Mouse (Mus musculus) MEL (cell line): ENCODE results near the gene Lipt2. TPM values are rescaled to one million over a fixed set of nuclear protein-coding genes. Genes with fewer than 3 reads are reported as not detected.

ENCODE experiments used
- DNase-seq: peaks from one replicate; pipeline ENCODE4 v3.0.0; 2011; ENCODE audit warnings: low read depth, low spot score
- H3K27ac ChIP-seq: 2 replicates; pipeline ENCODE4 v1.5.1; 2012; ENCODE audit warnings: low read depth, mild to moderate bottlenecking, control low read depth, low read length, moderate library complexity; ENCODE audit not compliant: control insufficient read depth
- H3K27me3 ChIP-seq, 2 experiments: fragments of 150-350 bp in 1 of 2; sonication (generic) in 1 of 2; 2 replicates each; pipeline ENCODE4 v1.6.1; 2012; ENCODE audit warnings: low read length in 2 of 2, mild to moderate bottlenecking in 2 of 2, improper control_type of control experiment in 1 of 2, moderate library complexity in 1 of 2; ENCODE audit not compliant: insufficient read depth in 2 of 2, control insufficient read depth in 1 of 2
- H3K36me3 ChIP-seq, 2 experiments: 2 replicates each; pipeline ENCODE4 v1.6.1; 2012 to 2014; ENCODE audit warnings: low read length in 2 of 2, improper control_type of control experiment in 1 of 2, inconsistent platforms in 1 of 2, mild to moderate bottlenecking in 1 of 2; ENCODE audit not compliant: insufficient read depth in 2 of 2, control insufficient read depth in 1 of 2
- H3K4me1 ChIP-seq, 2 experiments: fragments of 150-350 bp in 1 of 2; sonication (generic) in 1 of 2; 2 replicates each; pipeline ENCODE4 v1.6.1; 2012; ENCODE audit warnings: low read length in 2 of 2, improper control_type of control experiment in 1 of 2, mild to moderate bottlenecking in 1 of 2; ENCODE audit not compliant: insufficient read depth in 2 of 2, control insufficient read depth in 1 of 2
- H3K4me3 ChIP-seq, 2 experiments: fragments of 150-350 bp in 1 of 2; sonication (generic) in 1 of 2; 2 replicates each; pipeline ENCODE4 v1.5.1; 2012; ENCODE audit warnings: low read depth in 2 of 2, low read length in 2 of 2, mild to moderate bottlenecking in 2 of 2, moderate library complexity in 2 of 2, control low read depth in 1 of 2, improper control_type of control experiment in 1 of 2; ENCODE audit not compliant: control insufficient read depth in 1 of 2, insufficient read depth in 1 of 2
- H3K79me2 ChIP-seq: 2 replicates; pipeline ENCODE4 v1.6.1; 2012; ENCODE audit warnings: mild to moderate bottlenecking, low read length, moderate library complexity; ENCODE audit not compliant: control insufficient read depth, poor library complexity, insufficient read depth
- H3K9ac ChIP-seq: 2 replicates; pipeline ENCODE4 v1.6.1; 2012; ENCODE audit warnings: low read depth, mild to moderate bottlenecking, control low read depth, low read length, moderate library complexity; ENCODE audit not compliant: control insufficient read depth, poor library complexity, severe bottlenecking
- H3K9me3 ChIP-seq: fragments of 150-350 bp; sonication (generic); replicated peaks from 2 replicates; pipeline ENCODE4 v1.6.1; 2012; ENCODE audit warnings: mild to moderate bottlenecking, low read length, improper control_type of control experiment, moderate library complexity; ENCODE audit not compliant: insufficient read depth
- CHD1 ChIP-seq: IDR thresholded peaks from 2 replicates; pipeline ENCODE4 v1.6.1; 2012; ENCODE audit warnings: low read depth, mild to moderate bottlenecking, inconsistent platforms, low read length, improper control_type of control experiment
- CTCF ChIP-seq, 3 experiments: IDR thresholded peaks in 2 of 3; conservative IDR thresholded peaks in 1 of 3; 2 replicates each; pipeline ENCODE4 v1.5.1; 2011 to 2012; ENCODE audit warnings: low read length in 3 of 3, low read depth in 2 of 3, mild to moderate bottlenecking in 2 of 3, improper control_type of control experiment in 1 of 3, inconsistent platforms in 1 of 3, mixed read lengths in 1 of 3, moderate library complexity in 1 of 3; ENCODE audit not compliant: control insufficient read depth in 1 of 3, insufficient read depth in 1 of 3, poor library complexity in 1 of 3, severe bottlenecking in 1 of 3
- EP300 ChIP-seq, 2 experiments: IDR thresholded peaks; 2 replicates each; pipeline ENCODE4 v1.6.1; 2011; ENCODE audit warnings: improper control_type of control experiment in 2 of 2, low read length in 2 of 2, low read depth in 1 of 2, mild to moderate bottlenecking in 1 of 2
- ETS1 ChIP-seq: IDR thresholded peaks from 2 replicates; pipeline ENCODE4 v1.6.1; 2012; ENCODE audit warnings: low read depth, mild to moderate bottlenecking, inconsistent platforms, low read length, improper control_type of control experiment, moderate library complexity
- GABPA ChIP-seq: IDR thresholded peaks from 2 replicates; pipeline ENCODE4 v1.6.1; 2012; ENCODE audit warnings: low read depth, mild to moderate bottlenecking, inconsistent platforms, low read length, improper control_type of control experiment, moderate library complexity
- HCFC1 ChIP-seq: IDR thresholded peaks from 2 replicates; pipeline ENCODE4 v1.6.1; 2012; ENCODE audit warnings: low read depth, mild to moderate bottlenecking, inconsistent platforms, low read length, improper control_type of control experiment, moderate library complexity
- KAT2A ChIP-seq: conservative IDR thresholded peaks from 2 replicates; pipeline ENCODE4 v1.6.1; 2012; ENCODE audit warnings: low read depth, low read length, improper control_type of control experiment, inconsistent platforms
- MAX ChIP-seq: IDR thresholded peaks from 2 replicates; pipeline ENCODE4 v1.6.1; 2011; ENCODE audit warnings: low read length, improper control_type of control experiment
- MXI1 ChIP-seq: IDR thresholded peaks from 2 replicates; pipeline ENCODE4 v1.6.1; 2011; ENCODE audit warnings: mild to moderate bottlenecking, low read depth, low read length, improper control_type of control experiment
- MYB ChIP-seq: IDR thresholded peaks from 2 replicates; pipeline ENCODE4 v1.6.1; 2011; ENCODE audit warnings: mild to moderate bottlenecking, low read depth, low read length, improper control_type of control experiment
- MYC ChIP-seq: IDR thresholded peaks from 2 replicates; pipeline ENCODE4 v1.6.1; 2011; ENCODE audit warnings: low read depth, mild to moderate bottlenecking, low read length, improper control_type of control experiment, moderate library complexity
- POLR2A ChIP-seq, 2 experiments: IDR thresholded peaks; 2 replicates each; pipeline ENCODE4 v1.6.1; 2011 to 2012; ENCODE audit warnings: low read length in 2 of 2, mild to moderate bottlenecking in 2 of 2, control low read depth in 1 of 2, improper control_type of control experiment in 1 of 2, low read depth in 1 of 2, moderate library complexity in 1 of 2; ENCODE audit not compliant: control insufficient read depth in 1 of 2, insufficient read depth in 1 of 2, poor library complexity in 1 of 2
- POLR2AphosphoS5 ChIP-seq: IDR thresholded peaks from 2 replicates; pipeline ENCODE4 v1.6.1; 2012; ENCODE audit warnings: low read depth, borderline replicate concordance, mild to moderate bottlenecking, inconsistent platforms, low read length, moderate library complexity, mixed read lengths
- RAD21 ChIP-seq: IDR thresholded peaks from 2 replicates; pipeline ENCODE4 v1.6.1; 2011; ENCODE audit warnings: mild to moderate bottlenecking, low read depth, low read length, improper control_type of control experiment
- SMC3 ChIP-seq: IDR thresholded peaks from 2 replicates; pipeline ENCODE4 v1.6.1; 2011; ENCODE audit warnings: low read depth, low read length, improper control_type of control experiment
- TAL1 ChIP-seq: IDR thresholded peaks from 2 replicates; pipeline ENCODE4 v1.6.1; 2012; ENCODE audit warnings: mild to moderate bottlenecking, inconsistent platforms, low read length, moderate library complexity, mixed read lengths
- TBP ChIP-seq: IDR thresholded peaks from 2 replicates; pipeline ENCODE4 v1.8.0; 2011; ENCODE audit warnings: low read depth, low read length, improper control_type of control experiment
- ZC3H11A ChIP-seq: IDR thresholded peaks from 2 replicates; pipeline ENCODE4 v1.6.1; 2012; ENCODE audit warnings: low read depth, mild to moderate bottlenecking, inconsistent platforms, low read length, improper control_type of control experiment
- ZKSCAN1 ChIP-seq: IDR thresholded peaks from 2 replicates; pipeline ENCODE4 v1.6.1; 2012; ENCODE audit warnings: low read depth, mild to moderate bottlenecking, inconsistent platforms, low read length, improper control_type of control experiment, moderate library complexity
- ZMIZ1 ChIP-seq: IDR thresholded peaks from 2 replicates; pipeline ENCODE4 v1.6.1; 2012; ENCODE audit warnings: low read depth, mild to moderate bottlenecking, inconsistent platforms, low read length, improper control_type of control experiment, moderate library complexity
- ZNF384 ChIP-seq: IDR thresholded peaks from 2 replicates; pipeline ENCODE4 v1.6.1; 2012; ENCODE audit warnings: low read depth, mild to moderate bottlenecking, inconsistent platforms, low read length, improper control_type of control experiment
- polyA plus RNA-seq, 2 experiments: library from polyadenylated mRNA; stranded (reverse) in 1 of 2; unstranded in 1 of 2; fragments of >175 nt in 1 of 2; fragments of >200 nt in 1 of 2; gene quantifications; 2 replicates each; pipeline versions ENCODE4 v1.2.1 to v1.2.4; 2012; ENCODE audit warnings: low replicate concordance in 2 of 2, low read depth in 1 of 2; ENCODE audit not compliant: insufficient read length in 2 of 2, insufficient read depth in 1 of 2, missing spikeins in 1 of 2
- total RNA-seq: library from RNA; depleted of rRNA; stranded (reverse); fragments of 300-350 nt; gene quantifications from 2 replicates; pipeline ENCODE4 v1.2.3, GENCODE M21; 2012

Lipt2 gene
- total and polyA plus RNA-seq, 3 experiments, result 8.1 to 10.3 TPM; not detected in 1

DNA sequence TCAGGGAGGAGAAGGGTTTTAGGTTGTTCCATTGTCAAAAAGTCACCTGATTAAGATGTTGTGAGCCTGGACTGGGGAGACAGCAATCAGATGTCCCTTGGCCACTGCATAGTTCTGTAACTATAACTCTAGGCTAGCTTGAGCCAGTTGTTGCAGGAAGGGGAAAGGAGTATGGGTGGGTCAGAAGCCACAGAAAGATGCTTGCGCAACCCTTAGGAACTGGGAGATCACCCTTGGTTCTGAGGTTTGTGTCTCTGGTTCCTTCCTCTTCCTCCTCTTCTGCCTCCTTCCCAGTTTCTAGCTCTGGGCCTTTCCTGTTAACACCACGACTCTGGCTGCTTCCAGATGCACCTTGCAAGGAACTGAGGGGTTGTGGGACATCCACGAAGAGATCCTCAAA is 23.3 kb downstream of the Lipt2 start:
- DNase-seq, result no peak
- Histone ChIP-seq H3K4me1 (peaks cover 21 to 48% of the 10 kb centered on the region in 2 experiments), H3K36me3 (peaks cover 0 to 39% of the 10 kb centered on the region in 2 experiments; a peak in 2 of 4 replicates), H3K9ac (no peak overlapping the region), H3K79me2 (no peaks in the 10 kb centered on the region), H3K27ac (no peak overlapping the region), H3K4me3 (no peak overlapping the region), H3K27me3 (no peaks in the 10 kb centered on the region), H3K9me3 (no peaks in the 10 kb centered on the region)
- TF ChIP-seq POLR2AphosphoS5, result no peak
- no peak for TF ChIP-seq CTCF (IDR thresholded peaks at IDR 0.05 in 2 of 3, conservative IDR thresholded peaks at IDR 0.05 in 1 of 3; ENCODE audit: control insufficient read depth in 1 of 3, insufficient read depth in 1 of 3, low read depth in 2 of 3, low read length in 3 of 3, poor library complexity in 1 of 3, severe bottlenecking in 1 of 3)
- no peak for TF ChIP-seq MYC
- no peak for TF ChIP-seq SMC3
- no peak for TF ChIP-seq KAT2A
- no peak for TF ChIP-seq ZKSCAN1
- no peak for TF ChIP-seq TBP
- TF ChIP-seq ZC3H11A, result no peak
- TF ChIP-seq EP300 (IDR thresholded peaks at IDR 0.05; ENCODE audit: low read depth in 1 of 2, low read length in 2 of 2), result peak in 1 of 2 experiments; percentile 36; a peak in 1 of 4 replicates

DNA sequence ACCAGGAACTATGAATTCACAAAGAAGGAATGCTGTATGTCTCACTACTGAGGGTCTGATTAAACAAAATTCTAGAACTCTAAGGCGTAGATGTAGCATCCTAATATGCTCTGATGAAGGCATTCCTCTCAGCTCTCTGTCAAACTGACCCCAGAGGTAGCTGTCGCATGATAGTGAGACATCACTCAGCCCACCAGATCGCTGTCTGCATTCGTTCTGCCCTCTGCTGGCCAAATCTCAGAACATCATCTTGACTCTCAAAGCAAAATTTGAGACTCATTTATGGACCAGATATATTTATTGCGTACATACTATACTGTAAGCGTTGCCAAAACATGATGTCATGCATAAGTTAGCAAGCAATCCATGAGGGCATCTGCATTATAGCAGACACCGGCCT is 28.5 kb downstream of the Lipt2 start:
- Histone ChIP-seq H3K36me3 (peaks cover 0 to 6% of the 10 kb centered on the region in 2 experiments; a peak in 1 of 4 replicates), H3K4me3 (no peak overlapping the region), H3K27me3 (no peaks in the 10 kb centered on the region), H3K9me3 (no peaks in the 10 kb centered on the region), H3K79me2 (no peaks in the 10 kb centered on the region), H3K27ac (no peak overlapping the region), H3K9ac (no peak overlapping the region), H3K4me1 (peaks cover 0 to 6% of the 10 kb centered on the region in 2 experiments; a peak in 2 of 4 replicates)
- peak; percentile 68 for DNase-seq
- TF ChIP-seq ETS1, result no peak
- TF ChIP-seq ZMIZ1, result no peak
- TF ChIP-seq ZC3H11A, result peak; percentile 76
- no peak for TF ChIP-seq MYC
- TF ChIP-seq MYB, result no peak
- peak; percentile 90 for TF ChIP-seq SMC3
- TF ChIP-seq EP300 (IDR thresholded peaks at IDR 0.05; ENCODE audit: low read depth in 1 of 2, low read length in 2 of 2), result no peak
- no peak for TF ChIP-seq MXI1
- TF ChIP-seq CHD1, result no peak
- TF ChIP-seq MAX, result no peak
- no peak for TF ChIP-seq POLR2AphosphoS5
- TF ChIP-seq ZNF384, result no peak
- TF ChIP-seq CTCF (IDR thresholded peaks at IDR 0.05 in 2 of 3, conservative IDR thresholded peaks at IDR 0.05 in 1 of 3; ENCODE audit: control insufficient read depth in 1 of 3, insufficient read depth in 1 of 3, low read depth in 2 of 3, low read length in 3 of 3, poor library complexity in 1 of 3, severe bottlenecking in 1 of 3), result peak; percentile 67 to 79 (median 73)
- no peak for TF ChIP-seq GABPA
- no peak for TF ChIP-seq TAL1
- TF ChIP-seq TBP, result no peak
- TF ChIP-seq POLR2A (IDR thresholded peaks at IDR 0.05; ENCODE audit: control insufficient read depth in 1 of 2, insufficient read depth in 1 of 2, low read depth in 1 of 2, low read length in 2 of 2, poor library complexity in 1 of 2), result no peak
- TF ChIP-seq RAD21, result peak; percentile 70
- 0 out of 2 replicates have a peak, but pooled peaks have one; percentile 40 for TF ChIP-seq HCFC1
